Mouse (Mus musculus): Measurements from ENCODE around the gene Trap1a. TPM values are rescaled to one million over a fixed set of nuclear protein-coding genes. Genes with fewer than 3 reads are reported as not detected.

Trap1a gene
- total RNA-seq, 1 experiment from 2014 or later, result not detected

Other genes starting within 250 kb of the Trap1a start
- not detected in 3 replicates for gene Serpina7, start 248.4 kb upstream of the Trap1a start, total RNA-seq (2017)
- gene 4930513O06Rik, start 247.4 kb upstream of the Trap1a start, total RNA-seq (2017), result 3.5 TPM in 1 of 3 replicates, not detected in the others
- not detected in 3 replicates for gene 4933428M09Rik, start 154.5 kb upstream of the Trap1a start, total RNA-seq (2017)
- not detected in 3 replicates for gene Mum1l1, start 123.6 kb upstream of the Trap1a start, total RNA-seq (2017)
- not detected in 3 replicates for gene D330045A20Rik, start 146.7 kb downstream of the Trap1a start, total RNA-seq (2017)
- 0.67 to 3.2 TPM (median 0.87 TPM) in 3 replicates for gene Rnf128, start 229.6 kb downstream of the Trap1a start, total RNA-seq (2017)